Mouse (Mus musculus) mesoderm, embryonic 11.5 days (tissue): ENCODE measurements around the gene Vmn2r23.
"Not testable (repeated sequence)": the region's sequence is repeated elsewhere in the genome, so short reads cannot be mapped to it uniquely, and the experiment has no call there.

Source experiments
- DNase-seq: peaks from one replicate; pipeline ENCODE4 v3.0.0-alpha.2; 2012; ENCODE audit warnings: low read depth, low spot score

The Vmn2r23 gene

GRCm38 (mm10) chr6:123702370-123702769, at the start of gene Vmn2r23:
TSS of gene Vmn2r23 (plus strand) at chr6:123702670.
- DNase-seq = no peak

GRCm38 (mm10) chr6:123657040-123657439, 45.4 kb upstream of the Vmn2r23 start:
- DNase-seq = peak; percentile 13

GRCm38 (mm10) chr6:123696639-123697038, 5.8 kb upstream of the Vmn2r23 start:
- DNase-seq = not testable (repeated sequence)

- DNase-seq = peak; percentile 4
These were observed 5.3 kb upstream of the Vmn2r23 start for GRCm38 (mm10) chr6:123697213-123697612.

GRCm38 (mm10) chr6:123770031-123770430, 67.6 kb downstream of the Vmn2r23 start:
- no peak for DNase-seq

GRCm38 (mm10) chr6:123778579-123778978, 76.1 kb downstream of the Vmn2r23 start, which contains the start of gene Vmn2r24:
TSS of gene Vmn2r24 (plus strand) at chr6:123778879.
- no peak for DNase-seq

GRCm38 (mm10) chr6:123784857-123785256, 82.4 kb downstream of the Vmn2r23 start:
- DNase-seq = no peak

- DNase-seq = no peak
These were observed 91.3 kb downstream of the Vmn2r23 start for GRCm38 (mm10) chr6:123793746-123794145.
